Mouse (Mus musculus) G1E (cell line): Measurements from ENCODE around the gene 2900011O08Rik.

Experiments
- CTCF ChIP-seq: IDR thresholded peaks from 2 replicates; pipeline ENCODE4 v1.5.1; 2012; ENCODE audit warnings: low read depth, low read length, inconsistent platforms, mixed read lengths
- GATA1 ChIP-seq: IDR thresholded peaks from 2 replicates; pipeline ENCODE4 v1.6.1; 2012; ENCODE audit warnings: borderline replicate concordance, low read length, inconsistent platforms, mixed read lengths
- POLR2AphosphoS5 ChIP-seq: IDR thresholded peaks from 2 replicates; pipeline ENCODE4 v1.6.1; 2012; ENCODE audit warnings: low read depth, low read length, inconsistent platforms; ENCODE audit not compliant: insufficient replicate concordance
- TAL1 ChIP-seq: conservative IDR thresholded peaks from 2 replicates; pipeline ENCODE4 v1.6.1; 2012; ENCODE audit warnings: low read depth, low read length, inconsistent platforms, mixed read lengths

GRCm38 (mm10) chr16:14055271-14055670 is 68.9 kb downstream of the 2900011O08Rik start:
- TF ChIP-seq CTCF = no peak
- TF ChIP-seq TAL1 = no peak
- no peak for TF ChIP-seq POLR2AphosphoS5
- no peak for TF ChIP-seq GATA1
